Comparison of ENCODE assay signal across 21 mouse cellular contexts in the genomic region with DNA sequence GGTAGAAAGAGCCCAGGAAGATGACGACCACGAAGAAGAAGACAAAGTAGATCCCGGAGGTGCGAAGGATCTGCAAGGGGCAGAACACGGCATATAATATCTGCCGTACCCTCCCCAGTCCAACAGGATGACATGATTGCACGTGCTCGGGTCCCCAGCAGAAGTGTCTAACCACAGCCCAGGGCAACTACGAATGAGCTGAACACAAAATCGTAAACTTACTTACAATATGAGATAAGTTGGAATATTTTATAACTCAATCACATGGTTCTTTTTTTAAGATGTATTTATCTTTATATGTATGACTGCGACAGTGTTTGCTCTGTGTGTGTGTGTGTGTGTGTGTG. TPM values are rescaled to one million over a fixed set of nuclear protein-coding genes. Genes with fewer than 3 reads are reported as not detected.
A peak's percentile ranks its signal among the peaks of the same experiment; 100 is the strongest.
DNase-seq lines count a peak whose midpoint lies in the region; ATAC-seq lines count a peak whose summit lies in the region.
"Had no signal": no experiment of that assay in that cellular context is flagged by ENCODE, and none has a peak within 500 bp of the region (broad histone marks: within the 10 kb centered on the region; RNA-seq: fewer than 3 reads in every experiment).

No protein-coding gene starts in this region.

- H3K27ac ChIP-seq in forebrain, embryonic 15.5 days (replicated peaks), result peak overlapping the region; percentile 17; the same call in 1 of the 2 replicates
- H3K27ac ChIP-seq: heart, embryonic 13.5 days; limb, embryonic 13.5 days; liver, embryonic 13.5 days; macrophage; neural tube, embryonic 13.5 days had no signal

- H3K4me3 ChIP-seq in forebrain, embryonic 15.5 days, result no peak overlapping the region
- H3K4me3 ChIP-seq: heart, embryonic 13.5 days; limb, embryonic 13.5 days; liver, embryonic 13.5 days; neural tube, embryonic 13.5 days had no signal

- no peak overlapping the region for H3K4me2 ChIP-seq in forebrain, embryonic 15.5 days (replicated peaks)
- H3K4me2 ChIP-seq: heart, embryonic 13.5 days; limb, embryonic 13.5 days; liver, embryonic 13.5 days; lung, embryonic 14.5 days; neural tube, embryonic 13.5 days had no signal

- peak; percentile 57 for ATAC-seq in activated CD4-positive, CD25-positive, alpha-beta regulatory T cell, adult 4 months
- ATAC-seq in forebrain, embryonic 15.5 days (replicated peaks), result no peak
- ATAC-seq: hindbrain, embryonic 16.5 days; intestine, postnatal 0 days had no signal

- no peaks in the 10 kb centered on the region for H3K36me3 ChIP-seq in forebrain, embryonic 15.5 days
- H3K36me3 ChIP-seq: heart, embryonic 13.5 days; limb, embryonic 13.5 days; liver, embryonic 13.5 days; neural tube, embryonic 13.5 days had no signal

- 73% methylated on average over 11 of the region's 11 CpGs for WGBS in forebrain, embryonic 15.5 days

- DNase-seq in thymus, postnatal 0 days (ENCODE audit: low spot score), result peak; percentile 9
- no peak for DNase-seq in thymus, postnatal 36 days
- DNase-seq in adrenal gland, adult (ENCODE audit: inconsistent age in 2 of 2, low spot score in 1 of 2), result no peak
- DNase-seq in lung, postnatal 25 days (ENCODE audit: low spot score), result no peak
- DNase-seq in left cerebral cortex, adult 18-20 months (ENCODE audit: low spot score in 2 of 2), result no peak
- DNase-seq: adrenal gland, postnatal 36 days; cerebellum, adult 18-20 months; gastrocnemius, postnatal 10 days; heart, adult 18-20 months; heart, postnatal 36 days; liver, embryonic 13.5 days; lung, embryonic 14.5 days; right cerebral cortex, adult 18-20 months had no signal

- peaks cover 17% of the 10 kb centered on the region for H3K4me1 ChIP-seq in forebrain, embryonic 15.5 days

- no peak overlapping the region for H3K9ac ChIP-seq in forebrain, embryonic 15.5 days (replicated peaks)
- H3K9ac ChIP-seq: heart, embryonic 13.5 days; limb, embryonic 13.5 days; liver, embryonic 13.5 days; lung, embryonic 14.5 days; neural tube, embryonic 13.5 days had no signal

- H3K9me3 ChIP-seq in forebrain, embryonic 15.5 days, result no peaks in the 10 kb centered on the region
- H3K9me3 ChIP-seq: heart, embryonic 13.5 days; limb, embryonic 13.5 days; liver, embryonic 13.5 days; neural tube, embryonic 13.5 days had no signal

- no peaks in the 10 kb centered on the region for H3K27me3 ChIP-seq in forebrain, embryonic 15.5 days
- H3K27me3 ChIP-seq: heart, embryonic 13.5 days; limb, embryonic 13.5 days; liver, embryonic 13.5 days; neural tube, embryonic 13.5 days had no signal

RNA-seq across cellular contexts. Expression of a gene that starts 20.8 kb away (rescaled TPM):
- polyA plus RNA-seq in thymus, postnatal 0 days (2015; fragmentation: Nextera tagmentation; extraction: Ambion mirVana), result 0.12 and 0.13 TPM in 2 replicates
- polyA plus RNA-seq in activated CD4-positive, CD25-positive, alpha-beta regulatory T cell, adult 4 months (2017; shearing (Covaris generic)), result under 1 TPM; 0.57 to 0.78 TPM
- polyA plus RNA-seq in forebrain, embryonic 15.5 days (2015; fragmentation: Nextera tagmentation; extraction: Ambion mirVana), result 0.18 and 0.22 TPM in 2 replicates
- under 1 TPM; 0.19 to 0.26 TPM for total RNA-seq in left cerebral cortex, adult 18-20 months (2021)
- polyA plus RNA-seq: heart, embryonic 13.5 days; liver, embryonic 13.5 days; macrophage had no signal
